Mouse (Mus musculus) lung, postnatal 0 days (tissue): ENCODE measurements around the gene Pde10a. TPM values are rescaled to one million over a fixed set of nuclear protein-coding genes. Genes with fewer than 3 reads are reported as not detected.

Experiments
- ATAC-seq: fragments of 200-750 bp; cut with Nextera tagmentation; 2 replicates; pipeline ENCODE4 v1.8.0; 2017; ENCODE audit warnings: moderate library complexity
- DNase-seq: peaks from one replicate; pipeline ENCODE4 v3.0.0-alpha.2; 2016; ENCODE audit warnings: low spot score
- H3K27ac ChIP-seq: fragments of 300-500 bp; sonication (generic); 2 replicates; pipeline ENCODE4 v1.5.1; 2014; ENCODE audit warnings: antibody characterized with exemption, mild to moderate bottlenecking, low read length, mixed read lengths
- H3K27me3 ChIP-seq: fragments of 300-500 bp; sonication (generic); replicated peaks from 2 replicates; pipeline ENCODE4 v1.6.1; 2014; ENCODE audit warnings: low read length, mixed read lengths; ENCODE audit not compliant: insufficient read depth
- H3K36me3 ChIP-seq: fragments of 300-500 bp; sonication (generic); 2 replicates; pipeline ENCODE4 v1.6.1; 2014; ENCODE audit warnings: low read length, mixed read lengths; ENCODE audit not compliant: insufficient read depth
- H3K4me1 ChIP-seq: fragments of 300-500 bp; sonication (generic); 2 replicates; pipeline ENCODE4 v1.6.1; 2014; ENCODE audit warnings: antibody characterized with exemption, low read depth, low read length, mixed read lengths; ENCODE audit not compliant: insufficient read depth
- H3K4me2 ChIP-seq: fragments of 300-500 bp; sonication (generic); replicated peaks from 2 replicates; pipeline ENCODE4 v1.6.1; 2014; ENCODE audit warnings: low read depth, mild to moderate bottlenecking, low read length, moderate library complexity, mixed read lengths
- H3K4me3 ChIP-seq: fragments of 300-500 bp; sonication (generic); 2 replicates; pipeline ENCODE4 v1.5.1; 2014; ENCODE audit warnings: low read depth, low read length
- H3K9ac ChIP-seq: fragments of 300-500 bp; sonication (generic); replicated peaks from 2 replicates; pipeline ENCODE4 v1.6.1; 2014; ENCODE audit warnings: low read depth, mild to moderate bottlenecking
- H3K9me3 ChIP-seq: fragments of 300-500 bp; sonication (generic); 2 replicates; pipeline ENCODE4 v1.6.1; 2016; ENCODE audit warnings: low read length, mixed read lengths
- CTCF ChIP-seq: IDR thresholded peaks from 2 replicates; pipeline ENCODE4 v1.5.1; 2016; ENCODE audit warnings: antibody characterized with exemption, mild to moderate bottlenecking
- EP300 ChIP-seq: IDR thresholded peaks from 2 replicates; pipeline ENCODE4 v1.6.1; 2016; ENCODE audit warnings: antibody characterized with exemption, mild to moderate bottlenecking, control low read depth
- WGBS: fragments of 180-500 bp; shearing (Covaris S2); extraction: QIAGEN DNeasy Blood & Tissue Kit; methylation state at CpG from one replicate; pipeline ENCODE4 v1.1.7; 2014; 5-methylcytosine and 5-hydroxymethylcytosine counted together
- polyA plus RNA-seq: library from polyadenylated mRNA; unstranded; fragments of >200 nt; fragmentation: Nextera tagmentation; extraction: Ambion mirVana; gene quantifications from 2 replicates; pipeline ENCODE4 v1.2.1, GENCODE M21; 2015

Gene Pde10a
- polyA plus RNA-seq, 1 experiment from 2014 or later = 0.86 TPM

DNA sequence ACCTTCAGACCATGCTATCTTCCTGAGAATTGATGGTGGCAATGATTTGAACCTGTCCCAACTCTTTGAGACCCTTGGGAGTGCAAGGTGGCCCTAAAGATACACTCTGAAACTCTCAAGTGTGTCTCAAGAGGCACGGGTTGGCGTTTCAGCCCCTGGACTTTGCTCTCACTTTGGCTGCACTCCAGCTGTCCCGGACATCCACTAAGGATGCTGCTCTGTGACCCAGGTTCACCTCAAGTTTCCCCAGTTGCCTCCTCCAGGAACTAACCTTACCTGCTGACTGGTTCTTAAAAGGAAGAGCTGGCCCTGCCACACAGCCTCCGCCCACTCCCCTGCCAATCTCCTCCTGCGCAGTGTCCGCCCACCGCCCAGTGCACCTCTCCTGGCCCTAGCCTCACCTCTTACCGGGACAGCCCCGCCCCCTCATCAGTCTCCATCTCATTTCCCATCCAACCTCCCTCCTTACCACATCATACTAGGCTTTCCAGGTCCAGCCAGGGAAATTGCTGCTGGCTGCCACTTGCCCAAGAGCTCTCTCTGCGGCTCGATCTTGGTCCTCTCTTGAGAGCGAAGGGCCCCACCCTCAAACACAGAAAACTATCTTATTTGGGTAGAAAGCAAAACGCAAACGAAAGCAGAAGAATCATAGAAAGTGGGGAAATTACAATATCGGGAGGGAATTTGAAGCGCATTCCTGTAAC lies 133.7 kb downstream of the Pde10a start:
- no peak overlapping the region for H3K4me3 ChIP-seq
- no peak overlapping the region for H3K9ac ChIP-seq
- H3K9me3 ChIP-seq = no peaks in the 10 kb centered on the region
- no peak overlapping the region for H3K27ac ChIP-seq
- H3K27me3 ChIP-seq = no peaks in the 10 kb centered on the region
- no peaks in the 10 kb centered on the region for H3K36me3 ChIP-seq
- TF ChIP-seq CTCF (no peak), EP300 (no peak)
- ATAC-seq (no peak), DNase-seq (no peak)
- H3K4me1 ChIP-seq = no peaks in the 10 kb centered on the region
- WGBS = 54% methylated on average over 16 of the region's 16 CpGs
- no peak overlapping the region for H3K4me2 ChIP-seq

GRCm38 (mm10) chr17:8666912-8667311 lies 141.7 kb downstream of the Pde10a start:
- H3K4me3 ChIP-seq = no peak overlapping the region
- no peak overlapping the region for H3K27ac ChIP-seq
- no peaks in the 10 kb centered on the region for H3K4me1 ChIP-seq
- H3K4me2 ChIP-seq = no peak overlapping the region
- no peaks in the 10 kb centered on the region for H3K27me3 ChIP-seq
- no peak for DNase-seq
- H3K9ac ChIP-seq = no peak overlapping the region
- WGBS = 57% methylated on average over 5 of the region's 5 CpGs
- no peak for ATAC-seq
- no peaks in the 10 kb centered on the region for H3K9me3 ChIP-seq
- TF ChIP-seq CTCF (no peak), EP300 (no peak)
- no peaks in the 10 kb centered on the region for H3K36me3 ChIP-seq

DNA sequence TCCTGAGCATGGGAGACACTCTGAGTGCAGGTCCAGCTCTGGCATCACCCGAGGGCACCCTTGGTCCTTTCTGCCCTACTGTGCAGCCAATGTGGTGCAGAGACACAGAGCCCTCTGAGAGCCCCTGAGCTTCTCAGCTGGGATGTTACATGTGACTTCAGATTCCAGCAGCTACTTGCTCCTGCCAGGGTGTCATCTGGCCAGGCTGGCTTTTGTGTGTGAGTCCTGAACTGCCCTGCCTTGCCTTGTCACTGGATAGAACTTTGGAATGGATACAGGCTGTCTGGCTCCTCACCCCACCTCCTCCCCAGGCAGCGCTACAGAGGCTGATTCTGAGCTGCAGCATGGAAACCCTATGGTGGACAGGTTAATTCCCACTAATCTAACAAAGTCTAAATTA lies 149.5 kb downstream of the Pde10a start:
- DNase-seq = no peak
- H3K36me3 ChIP-seq = no peaks in the 10 kb centered on the region
- H3K4me2 ChIP-seq = no peak overlapping the region
- no peaks in the 10 kb centered on the region for H3K9me3 ChIP-seq
- no peak for ATAC-seq
- 84% methylated on average over 2 of the region's 2 CpGs for WGBS
- H3K9ac ChIP-seq = no peak overlapping the region
- H3K4me3 ChIP-seq = no peak overlapping the region
- no peak for TF ChIP-seq EP300
- TF ChIP-seq CTCF = no peak
- H3K27me3 ChIP-seq = no peaks in the 10 kb centered on the region
- no peaks in the 10 kb centered on the region for H3K4me1 ChIP-seq
- H3K27ac ChIP-seq = no peak overlapping the region

GRCm38 (mm10) chr17:8686356-8686755 lies 161.2 kb downstream of the Pde10a start:
- H3K27me3 ChIP-seq = no peaks in the 10 kb centered on the region
- H3K9ac ChIP-seq = no peak overlapping the region
- 61% methylated on average over 7 of the region's 7 CpGs for WGBS
- ATAC-seq = no peak
- H3K36me3 ChIP-seq = no peaks in the 10 kb centered on the region
- no peak overlapping the region for H3K27ac ChIP-seq
- no peak overlapping the region for H3K4me2 ChIP-seq
- DNase-seq = no peak
- no peaks in the 10 kb centered on the region for H3K9me3 ChIP-seq
- H3K4me3 ChIP-seq = no peak overlapping the region
- TF ChIP-seq CTCF (no peak), EP300 (no peak)
- H3K4me1 ChIP-seq = no peaks in the 10 kb centered on the region

DNA sequence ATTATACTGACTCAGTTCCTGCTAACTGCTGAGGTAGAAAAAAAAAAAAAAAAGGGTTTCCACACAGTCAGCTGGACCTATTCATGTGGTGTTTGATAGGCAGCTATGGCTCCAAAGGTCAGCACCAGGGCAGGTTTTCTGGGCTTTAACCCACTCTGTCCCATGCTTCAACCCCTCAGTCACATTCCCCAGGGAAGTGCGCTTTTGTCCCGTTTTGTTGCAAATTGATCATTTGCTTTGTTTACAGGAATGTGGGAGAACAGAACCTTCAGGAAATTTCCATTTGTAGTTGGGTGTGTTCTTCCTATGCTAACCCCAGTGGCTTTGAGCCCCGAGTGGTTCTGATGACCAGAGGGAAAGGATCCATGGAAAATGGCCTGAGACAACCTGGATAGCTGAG lies 162.9 kb downstream of the Pde10a start:
- Histone ChIP-seq H3K4me1 (no peaks in the 10 kb centered on the region), H3K27ac (no peak overlapping the region), H3K4me2 (no peak overlapping the region), H3K9ac (no peak overlapping the region), H3K4me3 (no peak overlapping the region), H3K36me3 (no peaks in the 10 kb centered on the region), H3K27me3 (no peaks in the 10 kb centered on the region), H3K9me3 (no peaks in the 10 kb centered on the region)
- 61% methylated on average over 3 of the region's 3 CpGs for WGBS
- no peak for TF ChIP-seq EP300
- DNase-seq = no peak
- ATAC-seq = no peak

GRCm38 (mm10) chr17:8698265-8698664 lies 173.1 kb downstream of the Pde10a start:
- no peak overlapping the region for H3K4me3 ChIP-seq
- ATAC-seq (no peak), DNase-seq (no peak)
- no peaks in the 10 kb centered on the region for H3K27me3 ChIP-seq
- H3K4me1 ChIP-seq = no peaks in the 10 kb centered on the region
- TF ChIP-seq CTCF = no peak
- TF ChIP-seq EP300 = no peak
- no peaks in the 10 kb centered on the region for H3K9me3 ChIP-seq
- H3K36me3 ChIP-seq = no peaks in the 10 kb centered on the region
- no peak overlapping the region for H3K27ac ChIP-seq
- 71% methylated on average over 1 of the region's 1 CpGs for WGBS
- no peak overlapping the region for H3K4me2 ChIP-seq
- H3K9ac ChIP-seq = no peak overlapping the region

DNA sequence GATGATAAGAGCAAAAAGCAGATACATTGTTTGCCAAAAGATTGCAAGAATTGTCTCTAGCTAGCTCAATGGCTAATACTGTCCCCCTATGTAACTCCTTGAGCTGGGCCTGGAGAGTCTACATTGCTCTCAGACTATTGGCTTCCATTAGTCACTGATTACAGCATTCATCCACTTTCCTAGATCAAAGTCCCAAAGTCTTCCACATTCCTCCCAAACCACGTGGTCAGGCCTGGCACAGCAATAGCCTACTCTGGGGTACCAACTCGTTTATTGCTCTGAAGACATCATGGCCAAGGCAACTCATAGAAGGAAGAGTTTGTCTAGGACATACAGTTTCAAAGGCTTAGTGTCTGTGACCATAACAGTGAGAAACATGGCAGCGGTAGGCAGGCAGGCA lies 173.6 kb downstream of the Pde10a start:
- no peaks in the 10 kb centered on the region for H3K36me3 ChIP-seq
- TF ChIP-seq CTCF (no peak), EP300 (no peak)
- ATAC-seq (no peak), DNase-seq (no peak)
- no peak overlapping the region for H3K4me3 ChIP-seq
- H3K27me3 ChIP-seq = no peaks in the 10 kb centered on the region
- H3K9ac ChIP-seq = no peak overlapping the region
- no peaks in the 10 kb centered on the region for H3K9me3 ChIP-seq
- no peak overlapping the region for H3K27ac ChIP-seq
- no peaks in the 10 kb centered on the region for H3K4me1 ChIP-seq
- WGBS = 78% methylated on average over 3 of the region's 3 CpGs
- no peak overlapping the region for H3K4me2 ChIP-seq
